Mouse (Mus musculus): ENCODE measurements around the gene Dcun1d3. TPM values are rescaled to one million over a fixed set of nuclear protein-coding genes. Genes with fewer than 3 reads are reported as not detected.

Gene Dcun1d3
- polyA plus RNA-seq, 1 experiment from 2014 or later = 3.4 TPM

DNA sequence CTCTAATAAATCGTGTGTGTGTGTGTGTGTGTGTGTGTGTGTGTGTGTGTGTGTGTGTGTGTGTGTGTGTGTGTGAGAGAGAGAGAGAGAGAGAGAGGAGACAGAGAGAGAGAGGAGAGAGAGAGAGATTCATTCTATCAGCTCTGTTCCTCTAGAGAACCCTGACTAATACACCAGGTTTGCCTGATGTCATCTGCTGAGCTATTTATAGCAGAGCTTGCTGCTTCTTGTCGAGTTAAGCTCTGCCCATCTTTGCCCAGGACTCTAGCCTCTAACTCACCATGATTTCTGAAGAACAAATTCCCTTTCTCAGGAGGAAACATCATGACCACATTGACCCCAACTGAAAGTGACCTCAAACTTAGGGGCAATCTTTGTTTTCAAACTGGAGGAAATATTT, 24.4 kb upstream of the Dcun1d3 start:
- Histone ChIP-seq H3K9me3 (ENCODE audit: low read length) (no peaks in the 10 kb centered on the region), H3K4me1 (ENCODE audit: insufficient read depth) (no peaks in the 10 kb centered on the region), H3K9ac (replicated peaks) (no peak overlapping the region), H3K27me3 (ENCODE audit: insufficient read depth, low read length) (no peaks in the 10 kb centered on the region), H3K4me3 (ENCODE audit: low read depth, low read length) (no peak overlapping the region), H3K4me2 (ENCODE audit: low read depth, low read length) (no peak overlapping the region), H3K36me3 (replicated peaks; ENCODE audit: insufficient read depth, low read length) (no peaks in the 10 kb centered on the region), H3K27ac (ENCODE audit: low read depth) (no peak overlapping the region)
- 33% methylated on average over 2 of the region's 2 CpGs for WGBS (ENCODE audit: insufficient replicate concordance)
- TF ChIP-seq EP300 (IDR thresholded peaks at IDR 0.05; ENCODE audit: low read depth) = no peak
- TF ChIP-seq CTCF (IDR thresholded peaks at IDR 0.05; ENCODE audit: low read depth) = no peak
- ATAC-seq (no peak), DNase-seq (no peak)

DNA sequence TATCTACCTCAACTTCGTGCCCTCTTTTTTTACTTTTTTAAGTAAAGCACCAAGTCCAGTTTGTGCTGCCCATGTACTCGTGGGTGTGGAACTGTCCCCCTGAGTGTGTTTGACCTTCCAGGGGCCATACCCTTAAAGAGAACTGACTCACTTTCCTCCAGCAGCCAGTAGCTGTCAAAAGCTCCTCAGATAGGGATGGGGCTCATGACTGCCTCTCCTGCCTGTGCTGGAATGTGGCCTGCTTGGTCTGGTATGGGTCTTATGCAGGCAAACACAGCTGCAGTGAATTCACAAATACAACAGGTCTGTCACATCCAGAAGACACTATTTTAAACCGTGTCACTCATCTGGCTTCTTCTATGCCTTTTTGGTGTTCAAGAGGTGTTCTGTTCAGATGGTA, 15.6 kb upstream of the Dcun1d3 start:
- no peak for DNase-seq
- Histone ChIP-seq H3K4me2 (ENCODE audit: low read depth, low read length) (no peak overlapping the region), H3K27ac (ENCODE audit: low read depth) (no peak overlapping the region), H3K27me3 (ENCODE audit: insufficient read depth, low read length) (no peaks in the 10 kb centered on the region), H3K36me3 (replicated peaks; ENCODE audit: insufficient read depth, low read length) (no peaks in the 10 kb centered on the region), H3K9me3 (ENCODE audit: low read length) (no peaks in the 10 kb centered on the region), H3K4me3 (ENCODE audit: low read depth, low read length) (no peak overlapping the region), H3K4me1 (ENCODE audit: insufficient read depth) (no peaks in the 10 kb centered on the region), H3K9ac (replicated peaks) (no peak overlapping the region)
- TF ChIP-seq EP300 (IDR thresholded peaks at IDR 0.05; ENCODE audit: low read depth) (no peak), CTCF (IDR thresholded peaks at IDR 0.05; ENCODE audit: low read depth) (no peak)
- no peak for ATAC-seq
- 65% methylated on average over 3 of the region's 3 CpGs for WGBS (ENCODE audit: insufficient replicate concordance)

DNA sequence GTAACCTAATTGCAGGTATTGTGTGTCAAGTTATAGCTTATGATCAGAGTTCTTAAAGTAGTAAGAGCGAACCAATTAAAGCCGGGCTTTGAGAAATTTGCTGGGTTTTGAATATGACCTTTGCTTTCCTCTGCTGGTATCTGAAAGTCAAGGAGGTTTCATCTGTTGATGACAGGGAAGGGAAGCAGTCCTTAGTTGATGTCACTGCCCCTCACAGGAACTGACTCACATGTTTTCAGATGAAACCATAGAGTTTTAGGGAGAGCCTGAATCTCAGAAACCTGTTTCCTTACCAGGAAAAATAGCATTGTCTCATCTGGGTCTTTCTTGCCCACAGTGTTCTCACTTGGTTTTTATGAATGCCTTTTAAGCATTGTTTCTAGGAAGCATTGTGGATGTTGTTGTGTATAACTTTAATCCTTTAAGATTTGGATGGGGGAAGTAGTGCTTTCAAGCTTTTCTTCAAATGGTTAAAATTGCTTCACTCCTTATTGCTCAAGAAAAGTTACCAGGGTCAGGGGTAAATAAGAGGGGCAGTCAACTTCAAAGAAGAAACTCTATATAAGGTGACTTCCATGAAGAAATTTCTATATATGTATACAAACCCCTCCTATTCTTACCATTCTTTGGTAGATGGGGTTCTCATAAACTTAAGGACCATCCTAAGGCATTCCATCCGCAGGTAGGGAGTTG, 10.6 kb upstream of the Dcun1d3 start:
- WGBS (ENCODE audit: insufficient replicate concordance) = 82% methylated on average over 3 of the region's 3 CpGs
- H3K4me1 ChIP-seq (ENCODE audit: insufficient read depth) = no peaks in the 10 kb centered on the region
- no peaks in the 10 kb centered on the region for H3K27me3 ChIP-seq (ENCODE audit: insufficient read depth, low read length)
- no peaks in the 10 kb centered on the region for H3K36me3 ChIP-seq (replicated peaks; ENCODE audit: insufficient read depth, low read length)
- H3K4me2 ChIP-seq (ENCODE audit: low read depth, low read length) = no peak overlapping the region
- DNase-seq (no peak), ATAC-seq (no peak)
- TF ChIP-seq EP300 (IDR thresholded peaks at IDR 0.05; ENCODE audit: low read depth) (no peak), CTCF (IDR thresholded peaks at IDR 0.05; ENCODE audit: low read depth) (no peak)
- H3K9ac ChIP-seq (replicated peaks) = no peak overlapping the region
- H3K27ac ChIP-seq (ENCODE audit: low read depth) = no peak overlapping the region
- H3K9me3 ChIP-seq (ENCODE audit: low read length) = no peaks in the 10 kb centered on the region
- no peak overlapping the region for H3K4me3 ChIP-seq (ENCODE audit: low read depth, low read length)

DNA sequence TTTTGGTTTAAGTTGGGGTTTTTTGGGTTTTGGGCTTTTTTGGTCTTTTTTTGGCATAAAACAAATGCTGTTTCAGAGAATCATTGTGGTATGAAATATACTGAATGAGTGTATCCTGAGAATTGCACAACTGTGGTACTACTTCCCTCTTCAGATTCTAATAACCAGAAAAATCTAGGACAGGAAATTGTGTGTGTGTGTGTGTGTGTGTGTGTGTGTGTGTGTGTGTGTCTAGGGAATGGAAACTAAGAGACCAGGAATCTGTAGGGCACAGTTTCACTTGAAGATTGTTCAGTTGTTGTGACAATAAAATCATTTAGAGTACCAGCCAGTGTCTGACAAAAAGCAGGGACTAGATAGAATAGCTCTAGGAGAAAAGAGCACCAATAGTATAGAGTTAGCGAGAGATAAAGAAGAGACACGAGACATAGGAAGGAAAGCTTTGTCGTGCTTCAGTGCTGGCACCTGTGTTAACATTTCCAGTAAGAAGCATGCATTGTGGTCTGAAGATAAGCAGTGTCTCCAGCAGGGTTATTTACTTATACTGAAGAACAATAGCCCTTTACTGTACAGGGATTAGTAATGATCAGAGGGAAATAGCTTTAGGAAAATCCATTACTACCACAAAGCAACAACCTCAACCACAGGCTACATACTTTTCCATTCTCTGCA, 3.4 kb upstream of the Dcun1d3 start:
- Histone ChIP-seq H3K27me3 (ENCODE audit: insufficient read depth, low read length) (no peaks in the 10 kb centered on the region), H3K9ac (replicated peaks) (no peak overlapping the region), H3K4me3 (ENCODE audit: low read depth, low read length) (no peak overlapping the region), H3K4me2 (ENCODE audit: low read depth, low read length) (no peak overlapping the region), H3K4me1 (ENCODE audit: insufficient read depth) (peaks cover 9% of the 10 kb centered on the region), H3K36me3 (replicated peaks; ENCODE audit: insufficient read depth, low read length) (no peaks in the 10 kb centered on the region), H3K9me3 (ENCODE audit: low read length) (no peaks in the 10 kb centered on the region), H3K27ac (ENCODE audit: low read depth) (no peak overlapping the region)
- TF ChIP-seq EP300 (IDR thresholded peaks at IDR 0.05; ENCODE audit: low read depth) = no peak
- no peak for TF ChIP-seq CTCF (IDR thresholded peaks at IDR 0.05; ENCODE audit: low read depth)
- 32% methylated on average over 3 of the region's 3 CpGs for WGBS (ENCODE audit: insufficient replicate concordance)
- ATAC-seq = no peak
- no peak for DNase-seq

DNA sequence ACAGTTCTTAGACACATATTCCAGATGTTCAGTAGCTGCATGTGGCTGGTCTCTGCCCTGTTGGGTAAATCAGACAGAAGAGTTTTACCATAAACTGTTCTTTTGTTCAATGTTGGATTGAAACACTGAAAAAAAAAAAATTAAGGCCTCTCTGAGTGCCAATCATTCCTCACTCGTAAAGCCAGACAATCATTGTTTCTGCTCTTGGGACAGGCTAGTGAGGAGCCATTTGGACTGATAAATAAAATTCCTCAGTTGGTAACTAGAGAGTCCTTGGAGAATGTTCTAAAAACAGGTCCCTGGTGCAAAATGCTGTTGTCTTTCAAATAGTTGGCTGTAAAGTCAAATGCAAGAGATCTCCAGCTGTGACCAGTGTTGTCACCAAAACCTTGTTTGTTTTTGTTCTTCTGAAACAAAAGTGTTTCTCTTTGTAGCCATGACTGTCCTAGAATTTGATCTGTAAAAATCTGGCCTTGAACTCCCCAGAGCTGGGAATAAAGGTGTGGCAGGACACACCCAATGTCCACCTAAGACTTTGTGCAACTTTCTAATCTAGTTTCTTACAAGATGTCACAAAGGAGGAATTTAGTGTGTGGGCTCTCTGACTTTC, 2.3 kb upstream of the Dcun1d3 start:
- H3K9me3 ChIP-seq (ENCODE audit: low read length) = no peaks in the 10 kb centered on the region
- no peak overlapping the region for H3K4me3 ChIP-seq (ENCODE audit: low read depth, low read length)
- no peak overlapping the region for H3K4me2 ChIP-seq (ENCODE audit: low read depth, low read length)
- H3K27ac ChIP-seq (ENCODE audit: low read depth) = no peak overlapping the region
- DNase-seq (no peak), ATAC-seq (no peak)
- WGBS (ENCODE audit: insufficient replicate concordance) = 81% methylated on average over 1 of the region's 1 CpGs
- H3K4me1 ChIP-seq (ENCODE audit: insufficient read depth) = peaks cover 14% of the 10 kb centered on the region
- TF ChIP-seq EP300 (IDR thresholded peaks at IDR 0.05; ENCODE audit: low read depth) (no peak), CTCF (IDR thresholded peaks at IDR 0.05; ENCODE audit: low read depth) (no peak)
- H3K27me3 ChIP-seq (ENCODE audit: insufficient read depth, low read length) = no peaks in the 10 kb centered on the region
- no peak overlapping the region for H3K9ac ChIP-seq (replicated peaks)
- H3K36me3 ChIP-seq (replicated peaks; ENCODE audit: insufficient read depth, low read length) = no peaks in the 10 kb centered on the region

DNA sequence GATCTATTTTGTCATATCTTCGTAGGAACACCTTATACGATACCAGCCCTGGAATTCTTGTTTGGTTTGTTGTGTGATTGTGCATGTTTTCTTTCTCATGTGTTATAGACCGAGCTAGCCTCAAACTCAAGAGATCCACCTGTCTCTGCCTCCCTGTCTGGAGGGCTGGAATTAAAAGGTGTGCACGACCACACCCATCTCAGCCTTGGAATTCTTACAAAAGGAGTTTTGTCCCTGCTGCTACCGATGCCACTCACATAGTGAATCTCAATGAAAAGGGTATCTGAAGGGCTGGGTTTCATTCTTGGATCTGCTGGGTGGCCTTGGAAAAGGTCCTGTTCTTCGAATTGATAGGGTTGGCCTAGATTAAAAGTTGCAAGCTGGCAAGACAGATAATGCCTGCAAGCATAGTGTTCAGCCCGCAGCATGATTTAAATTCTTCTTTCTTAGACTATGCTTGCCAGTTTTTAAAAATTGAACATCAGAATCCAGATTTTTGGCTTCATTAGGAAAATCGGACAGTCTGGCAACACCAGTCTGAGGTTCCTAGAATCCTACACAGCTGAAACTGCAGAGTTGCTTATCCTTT, 1.5 kb upstream of the Dcun1d3 start:
- H3K9me3 ChIP-seq (ENCODE audit: low read length) = no peaks in the 10 kb centered on the region
- WGBS (ENCODE audit: insufficient replicate concordance) = 69% methylated on average over 8 of the region's 8 CpGs
- no peak for DNase-seq

More for the DNA sequence above, 1.5 kb upstream of the Dcun1d3 start:
- H3K4me1 ChIP-seq (ENCODE audit: insufficient read depth) = peaks cover 17% of the 10 kb centered on the region
- no peak overlapping the region for H3K27ac ChIP-seq (ENCODE audit: low read depth)
- H3K36me3 ChIP-seq (replicated peaks; ENCODE audit: insufficient read depth, low read length) = no peaks in the 10 kb centered on the region
- no peak for ATAC-seq
- no peaks in the 10 kb centered on the region for H3K27me3 ChIP-seq (ENCODE audit: insufficient read depth, low read length)
- no peak overlapping the region for H3K4me2 ChIP-seq (ENCODE audit: low read depth, low read length)
- no peak overlapping the region for H3K9ac ChIP-seq (replicated peaks)
- H3K4me3 ChIP-seq (ENCODE audit: low read depth, low read length) = no peak overlapping the region
- TF ChIP-seq CTCF (IDR thresholded peaks at IDR 0.05; ENCODE audit: low read depth) = no peak
- no peak for TF ChIP-seq EP300 (IDR thresholded peaks at IDR 0.05; ENCODE audit: low read depth)

Measured in liver, postnatal 0 days (tissue).